Mouse (Mus musculus) midbrain, postnatal 0 days (tissue): ENCODE results near the gene Fancg. TPM values are rescaled to one million over a fixed set of nuclear protein-coding genes. Genes with fewer than 3 reads are reported as not detected.

ENCODE experiments used
- ATAC-seq: fragments of 200-750 bp; cut with Nextera tagmentation; 2 replicates; pipeline ENCODE4 v1.8.0; 2017; ENCODE audit warnings: moderate number of reproducible peaks, mild to moderate bottlenecking, moderate TSS enrichment, moderate library complexity; ENCODE audit not compliant: low FRiP score
- DNase-seq: peaks from one replicate; pipeline ENCODE4 v3.0.0-alpha.2; 2015; ENCODE audit warnings: low spot score
- H3K27ac ChIP-seq: fragments of 300-500 bp; sonication (generic); 2 replicates; pipeline ENCODE4 v1.5.1; 2014; ENCODE audit warnings: low read depth, mild to moderate bottlenecking, low read length, mixed read lengths
- H3K27me3 ChIP-seq: fragments of 300-500 bp; sonication (generic); 2 replicates; pipeline ENCODE4 v1.6.1; 2014; ENCODE audit warnings: low read length, control low read depth, mixed read lengths; ENCODE audit not compliant: insufficient read depth
- H3K36me3 ChIP-seq: fragments of 300-500 bp; sonication (generic); 2 replicates; pipeline ENCODE4 v1.6.1; 2014; ENCODE audit warnings: low read length, control low read depth, mixed read lengths; ENCODE audit not compliant: insufficient read depth
- H3K4me1 ChIP-seq: fragments of 300-500 bp; sonication (generic); 2 replicates; pipeline ENCODE4 v1.6.1; 2014; ENCODE audit warnings: mild to moderate bottlenecking, control low read depth, antibody characterized with exemption, low read length, mixed read lengths; ENCODE audit not compliant: insufficient read depth
- H3K4me2 ChIP-seq: fragments of 300-500 bp; sonication (generic); 2 replicates; pipeline ENCODE4 v1.6.1; 2014; ENCODE audit warnings: low read depth, mild to moderate bottlenecking, low read length, mixed read lengths; ENCODE audit not compliant: poor library complexity, severe bottlenecking
- H3K4me3 ChIP-seq: fragments of 300-500 bp; sonication (generic); 2 replicates; pipeline ENCODE4 v1.5.1; 2014; ENCODE audit warnings: low read depth, mild to moderate bottlenecking, low read length, moderate library complexity
- H3K9ac ChIP-seq: fragments of 300-500 bp; sonication (generic); replicated peaks from 2 replicates; pipeline ENCODE4 v1.6.1; 2014; ENCODE audit warnings: mild to moderate bottlenecking, low read length, moderate library complexity, mixed read lengths; ENCODE audit not compliant: poor library complexity, severe bottlenecking
- H3K9me3 ChIP-seq: fragments of 300-500 bp; sonication (generic); 2 replicates; pipeline ENCODE4 v1.6.1; 2016; ENCODE audit warnings: low read length, control low read depth
- CTCF ChIP-seq: IDR thresholded peaks from 2 replicates; pipeline ENCODE4 v1.5.1; 2016; ENCODE audit warnings: antibody characterized with exemption, mild to moderate bottlenecking
- WGBS: fragments of 180-500 bp; shearing (Covaris S2); extraction: QIAGEN DNeasy Blood & Tissue Kit; methylation state at CpG from one replicate; pipeline ENCODE4 v1.1.7; 2014; 5-methylcytosine and 5-hydroxymethylcytosine counted together
- polyA plus RNA-seq: library from polyadenylated mRNA; unstranded; fragments of >200 nt; fragmentation: Nextera tagmentation; extraction: Ambion mirVana; gene quantifications from 2 replicates; pipeline ENCODE4 v1.2.1, GENCODE M21; 2015
- total RNA-seq: library from RNA; depleted of rRNA; stranded (reverse); fragments of >200 nt; gene quantifications from 2 replicates; pipeline ENCODE4 v1.2.3, GENCODE M21; 2014; rRNA removed

Gene Fancg
- total and polyA plus RNA-seq, 2 experiments from 2014 or later: 14.2 to 15.0 TPM

GRCm38 (mm10) chr4:42953435-42954094, 56.7 kb downstream of the Fancg start:
- DNase-seq (peak; percentile 72), ATAC-seq (no peak)
- TF ChIP-seq CTCF: no peak
- H3K9ac ChIP-seq: peak overlapping the region; percentile 100
- H3K4me2 ChIP-seq: peak overlapping the region; percentile 86
- peaks cover 27% of the 10 kb centered on the region for H3K36me3 ChIP-seq
- peak overlapping the region; percentile 22 for H3K4me3 ChIP-seq
- no peaks in the 10 kb centered on the region for H3K27me3 ChIP-seq
- H3K9me3 ChIP-seq: no peaks in the 10 kb centered on the region
- H3K27ac ChIP-seq: peak overlapping the region; percentile 97
- H3K4me1 ChIP-seq: peaks cover 33% of the 10 kb centered on the region
- 5% methylated on average over 9 of the region's 10 CpGs for WGBS

GRCm38 (mm10) chr4:42952563-42952962, 57.7 kb downstream of the Fancg start:
- Histone ChIP-seq H3K4me1 (peaks cover 37% of the 10 kb centered on the region), H3K9me3 (no peaks in the 10 kb centered on the region), H3K27ac (peak overlapping the region; percentile 97; the same call in 1 of the 2 replicates), H3K4me2 (peak overlapping the region; percentile 86), H3K9ac (peak overlapping the region; percentile 100), H3K4me3 (peak overlapping the region; percentile 77), H3K36me3 (peaks cover 18% of the 10 kb centered on the region), H3K27me3 (no peaks in the 10 kb centered on the region)
- no peak for DNase-seq
- 79% methylated on average over 7 of the region's 7 CpGs for whole genome bisulfite sequencing
- ATAC-seq: no peak
- TF ChIP-seq CTCF: no peak

Other genes with a start within 250 kb of the Fancg start
- not detected in 2 replicates for gene Ccl21a, start 236.5 kb downstream of the Fancg start, total RNA-seq
- gene Ccl21a, start 236.5 kb downstream of the Fancg start, polyA plus RNA-seq: 0.33 and 0.44 TPM in 2 replicates
- not detected in 2 replicates for gene Fam205a1, start 156.6 kb downstream of the Fancg start, total RNA-seq
- not detected in 2 replicates for gene Fam205a1, start 156.6 kb downstream of the Fancg start, polyA plus RNA-seq
- gene Gm12394, start 153.7 kb downstream of the Fancg start, total RNA-seq: 0.09 and 0.16 TPM in 2 replicates
- gene Gm12394, start 153.7 kb downstream of the Fancg start, polyA plus RNA-seq: 0.21 and 0.71 TPM in 2 replicates
- gene Fam205c, start 136.3 kb downstream of the Fancg start, total RNA-seq: not detected in 2 replicates
- gene Fam205c, start 136.3 kb downstream of the Fancg start, polyA plus RNA-seq: 2.1 and 4.4 TPM in 2 replicates
- gene Phf24, start 93.8 kb downstream of the Fancg start, total RNA-seq: 130 and 148 TPM in 2 replicates
- 44.4 and 45.0 TPM in 2 replicates for gene Phf24, start 93.8 kb downstream of the Fancg start, polyA plus RNA-seq
- 75.6 and 109 TPM in 2 replicates for gene Dnajb5, start 60.7 kb downstream of the Fancg start, total RNA-seq
- gene Dnajb5, start 60.7 kb downstream of the Fancg start, polyA plus RNA-seq: 37.9 and 41.4 TPM in 2 replicates
- not detected in 2 replicates for gene 1700022I11Rik, start 40.9 kb downstream of the Fancg start, total RNA-seq
- gene 1700022I11Rik, start 40.9 kb downstream of the Fancg start, polyA plus RNA-seq: 0.19 and 0.48 TPM in 2 replicates
- gene Vcp, start 10.0 kb downstream of the Fancg start, total RNA-seq: 192 and 242 TPM in 2 replicates
- 448 and 464 TPM in 2 replicates for gene Vcp, start 10.0 kb downstream of the Fancg start, polyA plus RNA-seq
- gene Pigo, start 15.3 kb upstream of the Fancg start, total RNA-seq: 30.5 and 33.4 TPM in 2 replicates
- gene Pigo, start 15.3 kb upstream of the Fancg start, polyA plus RNA-seq: 24.4 and 26.1 TPM in 2 replicates
- gene Stoml2, start 21.2 kb upstream of the Fancg start, total RNA-seq: 89.6 and 102 TPM in 2 replicates
- 230 and 241 TPM in 2 replicates for gene Stoml2, start 21.2 kb upstream of the Fancg start, polyA plus RNA-seq
- 31.1 and 48.7 TPM in 2 replicates for gene Fam214b, start 35.7 kb upstream of the Fancg start, total RNA-seq
- gene Fam214b, start 35.7 kb upstream of the Fancg start, polyA plus RNA-seq: 30.3 and 32.3 TPM in 2 replicates
- gene Unc13b, start 48.4 kb upstream of the Fancg start, total RNA-seq: 40.2 and 54.6 TPM in 2 replicates
- gene Unc13b, start 48.4 kb upstream of the Fancg start, polyA plus RNA-seq: 6.3 and 7.9 TPM in 2 replicates